Mouse (Mus musculus): ENCODE results near the gene Lamtor3.

- TF ChIP-seq POLR2A (IDR thresholded peaks at IDR 0.05; ENCODE audit: insufficient read length, low read depth) (no peak), USF1 (IDR thresholded peaks at IDR 0.05; ENCODE audit: low read depth) (no peak), POLR2AphosphoS2 (IDR thresholded peaks at IDR 0.05; ENCODE audit: insufficient read length, low read depth) (no peak), MAX (IDR thresholded peaks at IDR 0.05; ENCODE audit: low read depth) (no peak), TCF12 (IDR thresholded peaks at IDR 0.05; ENCODE audit: insufficient read depth, poor library complexity, severe bottlenecking) (no peak), E2F4 (IDR thresholded peaks at IDR 0.05; ENCODE audit: insufficient read depth) (no peak), MYOD1 (IDR thresholded peaks at IDR 0.05; ENCODE audit: control insufficient read depth in 1 of 3, insufficient read length in 2 of 3, low read depth in 2 of 3) (no peak), SRF (IDR thresholded peaks at IDR 0.05; ENCODE audit: control insufficient read depth, insufficient read length, low read depth) (no peak)
These were observed 34.9 kb downstream of the Lamtor3 start for GRCm38 (mm10) chr3:137952914-137953880.
